Mouse (Mus musculus) frontal cortex, postnatal 25 days (tissue): ENCODE measurements at regions not wholly inside any gene's neighbourhood (a gene's known extent, or its start where the extent isn't known, plus 50 kb on each side); places are given as distances from the start of the nearest gene placed in this dataset.

Source experiments
- DNase-seq, 2 experiments: peaks; one replicate each; pipeline ENCODE4 v3.0.0; 2022; ENCODE audit warnings: low spot score in 2 of 2

DNA sequence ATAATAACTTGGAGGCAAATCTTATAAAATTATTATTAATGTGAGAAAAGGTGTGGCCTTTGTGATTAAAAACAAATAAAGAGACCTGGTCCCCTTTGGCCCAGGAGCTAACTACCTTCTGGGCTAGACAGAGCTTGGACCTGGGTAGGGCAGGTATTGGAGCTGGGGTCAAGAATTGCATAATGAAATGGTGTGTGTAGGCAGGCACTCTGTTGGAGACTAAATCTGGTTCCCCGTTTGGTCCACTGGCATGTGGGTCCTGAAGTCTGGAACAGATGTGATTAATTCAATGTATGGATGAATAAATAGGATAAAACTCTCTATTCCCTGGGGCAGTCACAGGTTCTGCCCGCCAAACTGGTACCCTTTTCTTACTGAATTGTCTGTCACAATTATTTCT is 301.3 kb upstream of the Clnk start:
- DNase-seq = no peak

DNA sequence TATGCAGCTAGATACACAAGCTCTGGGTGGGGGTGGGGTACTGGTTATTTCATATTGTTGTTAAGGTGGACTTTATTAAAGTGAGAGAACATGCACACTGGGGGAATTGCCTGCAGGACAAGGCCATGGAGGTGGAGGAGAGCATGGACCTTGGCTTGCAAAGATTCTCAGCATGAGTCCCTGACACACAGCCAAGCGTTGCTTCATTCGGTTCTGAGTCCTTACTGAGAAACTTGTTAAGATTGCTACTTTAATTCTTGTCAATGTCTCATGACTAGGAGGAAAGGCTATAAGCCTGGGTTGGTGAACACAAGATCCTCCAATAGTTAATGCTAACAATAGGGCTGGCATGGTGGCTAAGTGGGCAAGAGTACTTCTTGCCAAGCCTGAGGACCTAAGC is 300.3 kb upstream of the Clnk start:
- no peak for DNase-seq

DNA sequence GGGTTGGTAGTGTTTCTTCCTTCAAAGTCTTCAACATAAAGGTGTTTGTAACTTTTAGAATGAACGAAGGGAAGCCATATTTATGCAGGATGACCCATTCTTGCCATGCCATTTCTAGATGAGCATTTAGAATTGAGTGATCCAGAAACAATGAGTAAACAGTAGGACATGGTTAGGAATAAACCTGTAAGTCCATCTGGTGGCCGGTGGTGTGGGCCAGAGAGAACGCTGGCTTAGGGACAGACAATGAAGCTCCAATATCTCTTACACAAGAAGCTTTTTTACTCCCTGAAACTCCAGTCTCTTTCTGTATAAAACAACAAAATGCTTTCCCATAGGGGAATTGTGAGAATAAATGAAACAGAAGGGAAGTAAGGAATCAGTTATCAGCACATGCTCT is 296.9 kb upstream of the Clnk start:
- no peak for DNase-seq

DNA sequence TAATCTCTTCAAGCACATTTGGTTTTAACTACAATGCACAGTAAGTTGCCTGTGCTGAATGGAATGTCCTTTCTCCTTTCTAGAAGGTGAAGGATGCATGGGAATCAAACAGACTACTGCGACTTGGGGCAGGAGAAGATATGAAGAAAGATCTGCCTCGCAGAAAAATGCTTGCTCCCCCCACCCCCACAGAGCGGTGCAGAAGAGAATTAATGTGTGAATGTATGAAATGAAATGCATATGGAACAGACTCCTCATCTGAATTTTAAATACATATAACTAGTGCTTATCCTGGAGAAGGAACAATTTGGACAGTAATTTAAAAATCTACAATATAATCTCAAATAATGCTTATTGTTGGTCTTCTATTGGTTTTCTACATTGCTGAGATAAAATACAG is 283.0 kb upstream of the Clnk start:
- DNase-seq = no peak

DNA sequence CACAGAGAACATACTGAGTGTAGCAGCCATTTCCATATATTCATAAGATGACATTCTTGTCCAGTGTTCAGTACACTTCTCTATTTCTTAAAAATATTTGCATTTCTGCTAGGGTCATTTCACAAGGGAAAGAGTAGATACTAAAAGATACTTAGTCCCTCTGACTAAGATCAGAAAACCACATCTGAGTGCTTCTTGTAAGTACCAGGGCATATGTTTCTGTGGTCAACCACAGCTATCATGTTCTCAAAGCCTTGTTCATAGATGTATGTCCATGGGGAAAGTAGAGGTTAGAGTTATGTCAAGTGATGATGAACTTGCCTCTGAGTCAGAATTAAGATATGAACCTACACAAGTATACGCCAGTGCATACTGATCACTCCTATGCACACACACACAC is 279.2 kb upstream of the Clnk start:
- no peak for DNase-seq

DNA sequence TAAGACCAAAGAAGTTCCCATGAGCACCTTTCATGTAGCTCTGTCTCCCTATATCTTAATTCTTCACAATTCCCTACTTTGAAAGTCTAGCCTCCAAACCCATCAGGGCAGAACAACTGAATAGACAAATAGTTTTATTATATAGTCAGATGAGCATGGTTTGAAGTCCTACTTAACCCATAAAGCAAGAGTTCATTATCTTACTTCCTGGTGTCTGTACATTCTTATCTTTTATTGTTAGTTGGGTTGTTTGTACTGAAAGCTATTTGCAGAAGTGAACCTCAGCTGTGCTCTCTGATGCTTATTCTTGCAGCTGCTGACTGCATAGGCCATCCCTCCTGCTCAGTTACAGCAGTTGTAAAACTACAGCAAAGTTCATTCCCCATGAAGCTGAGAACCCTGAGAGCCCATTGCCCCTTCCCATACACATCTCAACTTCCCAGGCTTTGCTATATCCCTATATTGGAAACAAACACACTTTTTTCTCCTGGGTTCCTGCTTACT is 276.7 kb upstream of the Clnk start:
- no peak for DNase-seq

DNA sequence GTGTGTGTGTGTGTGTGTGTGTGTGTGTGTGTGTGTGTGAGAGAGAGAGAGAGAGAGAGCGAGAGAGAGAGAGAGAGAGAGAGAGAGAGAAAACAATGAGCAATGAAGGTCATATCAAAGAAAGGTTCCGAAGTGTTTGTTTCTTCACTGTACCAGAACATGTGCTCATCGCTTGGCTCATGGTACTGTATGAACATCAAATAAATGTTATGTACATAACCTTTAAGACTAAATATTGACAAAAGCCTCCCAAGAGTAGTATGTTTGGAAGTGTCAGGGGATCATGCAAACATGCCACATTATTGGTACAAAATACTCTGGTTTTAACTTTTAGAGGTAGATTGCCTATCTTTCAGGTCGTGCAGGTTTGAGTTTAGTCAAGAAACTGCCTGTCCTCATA is 275.3 kb upstream of the Clnk start:
- DNase-seq = no peak

DNA sequence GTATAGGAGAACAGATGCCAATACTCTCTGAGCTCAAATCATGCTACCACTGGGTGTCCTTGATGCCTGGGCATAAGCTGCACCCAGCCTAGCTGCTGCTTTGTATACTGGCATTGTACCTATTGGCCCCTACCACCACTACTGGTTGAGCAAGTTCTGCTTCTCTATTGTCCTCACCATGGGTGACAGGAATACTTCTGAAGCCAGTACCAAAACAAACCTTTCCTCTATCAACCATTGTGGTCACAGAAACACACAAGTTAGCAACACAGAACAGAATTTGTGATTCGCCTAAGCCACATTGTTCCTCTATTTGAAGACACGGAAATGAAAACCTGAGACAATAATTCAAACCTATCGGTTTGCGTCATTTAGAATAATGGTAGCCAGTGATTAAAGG is 274.3 kb upstream of the Clnk start:
- no peak for DNase-seq

DNA sequence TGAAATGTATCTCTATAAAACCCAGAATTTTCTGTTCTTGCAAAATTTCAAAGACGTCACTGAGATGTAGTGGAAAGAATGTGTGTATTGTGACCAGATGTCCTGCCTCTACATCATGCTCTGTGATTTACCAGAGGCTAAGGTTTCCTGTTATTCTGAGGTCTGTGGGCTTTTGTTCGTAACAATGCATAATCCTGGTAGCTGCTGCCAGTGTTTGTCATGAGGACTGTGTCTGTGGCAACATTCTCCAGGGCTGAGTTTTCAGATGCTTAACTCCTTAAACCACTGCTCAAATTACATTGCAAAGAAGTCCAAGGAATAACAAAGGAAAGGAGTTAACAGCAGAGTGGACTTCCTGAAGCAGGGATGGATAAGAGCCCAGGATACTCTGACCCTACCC is 269.0 kb upstream of the Clnk start:
- no peak for DNase-seq

DNA sequence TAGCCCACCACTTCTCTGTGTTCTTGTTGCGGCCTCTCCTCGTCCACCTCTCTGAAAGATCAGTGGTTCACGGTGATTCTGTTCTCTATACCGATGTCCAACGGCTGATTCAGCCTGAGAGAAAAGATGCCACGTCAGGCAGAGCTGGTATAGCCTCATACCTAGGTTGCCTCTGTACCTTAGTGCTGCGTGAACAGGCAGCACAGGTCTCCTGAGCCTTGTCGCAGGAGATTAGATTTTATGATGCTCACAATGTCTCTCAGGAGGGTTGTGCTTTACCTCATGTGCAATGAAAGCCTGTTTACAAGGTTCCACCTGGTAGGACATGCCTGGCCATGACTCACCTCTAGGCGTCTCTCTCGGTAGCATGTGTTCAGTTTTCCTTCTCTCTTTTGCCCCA is 267.6 kb upstream of the Clnk start:
- DNase-seq = no peak

DNA sequence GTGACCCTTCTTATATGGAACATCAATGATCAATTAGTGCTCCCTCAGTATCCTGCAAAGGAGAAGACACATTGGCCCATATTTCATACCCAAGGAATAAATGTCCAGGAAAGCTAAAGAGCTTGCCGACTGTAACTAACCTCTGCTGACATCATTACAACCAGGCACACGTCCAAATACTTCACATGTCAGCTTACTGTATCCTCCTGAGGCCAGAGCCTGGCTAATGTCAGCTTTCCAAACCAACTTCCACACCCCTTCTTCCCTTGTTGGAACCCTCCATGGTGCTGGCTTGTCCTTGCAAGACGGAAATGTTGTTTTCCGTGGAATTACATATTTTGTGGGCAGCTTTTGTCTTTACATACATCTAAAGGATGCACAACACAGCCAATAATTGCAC is 267.0 kb upstream of the Clnk start:
- DNase-seq = no peak

DNA sequence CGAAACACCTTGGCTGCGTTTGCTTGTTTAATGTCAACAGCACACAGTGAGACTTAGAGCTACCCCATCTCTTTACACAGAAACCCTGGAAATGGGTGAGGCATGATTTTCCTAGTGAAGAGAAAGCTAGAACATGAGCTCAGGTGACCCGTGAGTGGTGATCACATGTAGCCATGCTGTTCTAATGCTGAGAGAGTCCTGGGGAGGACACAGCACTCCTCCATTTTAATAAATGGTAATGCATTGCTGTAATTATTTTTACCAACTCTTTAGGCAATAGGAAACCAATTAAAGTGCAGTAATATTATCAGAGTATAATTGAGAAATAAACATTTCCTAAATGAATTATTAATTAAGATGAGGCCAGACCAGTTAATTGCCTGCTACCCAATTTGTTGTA is 261.8 kb upstream of the Clnk start:
- no peak for DNase-seq

DNA sequence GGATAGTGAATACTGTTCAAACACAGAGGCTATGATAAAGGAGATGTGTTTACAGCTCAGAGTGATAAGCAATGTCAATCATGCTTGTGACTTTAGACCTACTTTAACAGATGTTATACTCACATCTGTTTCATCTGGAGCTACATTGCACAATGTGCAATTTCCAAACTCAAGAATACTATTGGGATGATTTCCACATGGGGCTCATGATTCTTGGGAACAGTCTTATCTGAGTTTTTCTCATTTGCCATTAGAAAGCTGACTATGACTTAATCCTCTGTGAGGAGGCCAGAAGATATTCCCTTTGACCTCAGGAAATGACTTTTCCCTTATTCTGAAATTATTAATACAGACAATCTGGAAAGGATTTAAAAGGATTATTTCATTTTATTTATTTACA is 252.3 kb upstream of the Clnk start:
- no peak for DNase-seq

DNA sequence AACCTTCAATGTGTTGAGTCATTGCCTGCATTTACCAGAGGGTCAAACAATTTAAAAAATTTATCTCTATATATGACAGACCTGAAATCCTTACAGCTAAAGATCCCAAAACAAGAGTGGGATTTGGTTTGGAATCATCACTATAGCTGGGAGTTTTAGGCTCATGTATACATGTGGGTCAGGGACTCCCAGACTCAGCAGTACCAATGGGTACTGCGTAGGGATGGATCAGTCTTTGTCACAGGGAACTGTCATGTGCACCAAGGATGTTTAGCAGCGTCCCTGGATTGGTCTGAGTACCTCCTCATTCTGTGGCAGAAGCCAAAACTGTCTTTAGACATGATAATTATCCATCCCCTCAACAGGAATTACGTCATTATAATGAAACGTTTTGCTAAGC is 250.2 kb upstream of the Clnk start:
- DNase-seq = no peak

DNA sequence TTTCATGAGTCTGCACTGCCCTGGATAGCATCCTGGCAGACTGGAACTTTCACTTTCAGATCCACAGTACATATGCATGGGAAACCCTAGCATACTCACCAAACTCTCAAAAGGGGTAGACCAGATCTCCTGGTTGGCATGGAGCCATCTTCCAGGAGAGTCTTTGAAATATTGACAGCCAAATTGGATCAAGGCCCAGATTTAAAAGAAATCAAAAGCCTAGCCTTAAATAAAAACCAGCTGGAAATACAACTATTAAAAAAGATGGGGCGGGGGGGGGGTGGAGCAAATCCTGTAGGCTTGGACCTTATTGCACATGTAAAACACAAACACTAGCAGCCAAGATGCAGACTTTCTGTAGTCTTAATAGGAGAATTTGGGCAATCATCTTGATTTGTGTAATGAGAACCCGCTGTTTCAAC is 249.7 kb upstream of the Clnk start:
- DNase-seq = no peak

DNA sequence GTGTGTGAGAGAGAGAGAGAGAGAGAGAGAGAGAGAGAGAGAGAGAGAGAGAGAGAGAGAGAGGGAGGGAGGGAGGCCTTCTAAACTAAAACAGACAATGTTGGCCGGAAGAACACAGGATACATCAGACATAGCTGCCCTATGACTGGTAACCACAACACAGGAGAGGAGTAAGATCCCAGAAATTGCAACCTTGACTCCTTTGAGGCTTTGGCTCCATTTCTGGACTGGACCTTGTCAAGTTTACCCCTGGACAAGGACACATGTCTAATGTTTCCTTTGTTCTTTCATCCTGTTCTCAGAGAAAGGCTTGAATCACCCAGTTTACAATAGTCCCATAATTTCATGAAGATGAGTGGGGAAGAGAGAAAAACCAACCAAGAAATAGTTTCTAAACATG is 233.7 kb upstream of the Clnk start:
- DNase-seq = no peak

DNA sequence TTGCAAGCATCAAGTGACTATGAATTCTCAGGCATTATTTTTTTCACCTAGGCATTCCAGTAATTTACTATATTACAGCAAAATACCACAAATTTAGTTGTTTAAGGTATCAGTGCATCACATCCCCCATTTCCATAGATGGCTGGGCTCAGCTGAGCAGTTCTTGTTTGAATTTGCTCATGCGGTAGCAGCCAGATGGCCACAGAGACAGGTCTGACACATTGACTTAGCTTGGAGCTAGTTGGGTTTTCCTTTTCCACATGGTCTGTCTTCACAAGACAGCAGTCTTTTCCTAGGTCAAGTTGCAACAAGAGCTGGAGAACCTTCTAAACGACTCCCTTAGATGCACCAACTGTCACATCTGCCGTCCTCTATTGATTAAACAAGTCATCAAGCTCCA is 232.9 kb upstream of the Clnk start:
- no peak for DNase-seq

DNA sequence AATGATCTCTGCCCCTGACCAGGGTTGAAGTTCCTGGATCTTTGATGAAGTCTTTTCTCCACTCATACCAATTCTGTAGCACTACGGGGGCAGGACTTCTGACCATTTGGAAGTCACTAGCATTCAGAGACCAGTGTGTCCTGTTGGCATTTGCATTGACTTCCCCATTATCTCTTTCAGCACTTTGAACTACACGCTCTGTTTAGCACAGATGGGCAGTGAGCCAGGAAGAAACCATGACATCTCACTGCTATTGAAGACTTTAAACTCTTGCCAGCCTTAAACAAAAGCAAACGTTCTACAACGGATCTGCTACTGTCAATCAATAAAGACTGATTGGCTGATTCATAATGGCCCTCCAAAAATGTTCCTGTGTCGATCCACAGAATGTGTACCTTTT is 222.5 kb upstream of the Clnk start:
- no peak for DNase-seq

DNA sequence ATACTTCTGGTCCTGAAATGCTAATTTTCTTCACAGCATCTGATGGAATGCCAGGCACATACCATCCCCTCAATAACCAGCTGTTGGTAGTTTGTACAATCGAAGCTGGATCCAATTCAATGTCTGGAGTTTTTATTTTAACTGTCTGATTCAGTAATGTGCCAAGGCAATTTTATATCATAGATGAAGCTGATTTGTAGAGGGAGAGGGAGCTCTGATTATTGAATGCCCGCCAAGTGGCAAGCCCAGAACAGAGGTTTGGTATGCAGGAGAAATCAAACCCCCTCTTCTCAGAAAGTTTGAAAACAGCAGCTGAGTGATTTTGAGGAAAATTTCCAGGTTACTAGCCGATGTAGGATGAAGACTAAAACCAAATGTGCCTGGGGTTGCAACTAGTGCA is 218.3 kb upstream of the Clnk start:
- no peak for DNase-seq

DNA sequence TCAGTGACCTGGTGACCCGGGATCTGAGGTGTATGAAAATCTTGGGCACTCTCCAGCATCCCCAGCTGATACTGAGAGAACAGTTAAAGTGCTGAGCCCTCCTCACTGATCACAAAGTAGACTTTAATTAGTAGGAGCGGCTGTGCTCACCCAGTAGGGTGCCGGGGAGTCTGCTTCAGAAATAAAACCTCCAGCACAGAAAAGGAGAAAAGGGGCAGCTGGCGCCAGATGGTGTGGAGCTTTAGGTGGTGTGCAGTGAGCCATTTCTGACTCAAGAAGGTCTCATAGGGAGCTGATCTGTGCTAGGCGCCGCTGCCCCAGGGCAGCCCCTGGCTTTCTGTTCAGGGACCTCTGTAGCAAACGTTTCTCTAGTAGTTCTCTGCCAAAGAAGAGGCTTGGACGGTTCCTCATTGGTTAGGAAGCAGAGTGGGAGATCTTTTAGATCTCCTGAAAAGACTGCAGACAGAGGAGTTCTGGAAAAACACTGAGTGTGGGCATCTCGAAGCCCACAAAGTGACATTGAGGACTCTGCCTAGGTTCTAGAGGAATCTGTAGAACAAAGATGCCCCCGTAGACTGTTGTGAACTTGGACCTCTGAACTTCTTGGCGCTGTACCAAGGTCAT is 200.1 kb upstream of the Clnk start:
- no peak for DNase-seq

DNA sequence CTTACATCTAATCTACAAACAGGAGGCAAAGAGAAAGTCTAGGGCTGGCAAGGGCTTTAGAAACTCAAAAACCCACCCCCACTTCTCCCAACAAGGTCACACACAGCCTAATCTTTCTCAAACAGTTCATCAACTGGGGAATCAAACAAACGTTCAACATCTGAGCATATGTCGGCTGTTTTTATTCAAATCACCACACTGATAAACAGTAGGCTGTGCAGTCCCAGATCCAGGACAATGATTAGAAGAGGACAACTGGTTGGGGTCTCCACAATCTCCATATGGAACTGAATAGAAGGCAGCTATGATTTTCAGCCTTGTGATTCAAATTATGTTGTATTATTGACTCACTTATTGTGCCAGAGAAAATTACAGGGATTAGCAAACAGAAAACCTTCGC is 193.1 kb upstream of the Clnk start:
- no peak for DNase-seq

DNA sequence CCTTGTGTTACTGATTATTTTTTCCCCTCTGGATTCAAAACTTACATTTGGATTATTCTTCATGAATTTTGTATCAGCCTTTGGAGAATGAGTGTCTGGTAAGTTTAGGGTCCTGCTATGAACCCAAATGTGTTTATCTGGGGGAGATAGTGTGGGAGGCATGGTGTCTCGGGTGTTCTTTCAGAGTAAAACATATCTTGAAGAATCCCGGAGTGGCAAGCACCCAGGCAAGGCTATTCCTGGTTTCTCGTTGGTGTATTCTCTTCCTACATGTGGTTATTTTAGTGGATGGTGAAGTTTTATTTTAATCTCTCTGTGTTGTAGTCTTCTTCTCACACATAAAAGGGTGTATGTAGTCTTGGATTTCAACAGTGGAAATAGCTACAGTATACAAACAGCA is 186.4 kb upstream of the Clnk start:
- no peak for DNase-seq

DNA sequence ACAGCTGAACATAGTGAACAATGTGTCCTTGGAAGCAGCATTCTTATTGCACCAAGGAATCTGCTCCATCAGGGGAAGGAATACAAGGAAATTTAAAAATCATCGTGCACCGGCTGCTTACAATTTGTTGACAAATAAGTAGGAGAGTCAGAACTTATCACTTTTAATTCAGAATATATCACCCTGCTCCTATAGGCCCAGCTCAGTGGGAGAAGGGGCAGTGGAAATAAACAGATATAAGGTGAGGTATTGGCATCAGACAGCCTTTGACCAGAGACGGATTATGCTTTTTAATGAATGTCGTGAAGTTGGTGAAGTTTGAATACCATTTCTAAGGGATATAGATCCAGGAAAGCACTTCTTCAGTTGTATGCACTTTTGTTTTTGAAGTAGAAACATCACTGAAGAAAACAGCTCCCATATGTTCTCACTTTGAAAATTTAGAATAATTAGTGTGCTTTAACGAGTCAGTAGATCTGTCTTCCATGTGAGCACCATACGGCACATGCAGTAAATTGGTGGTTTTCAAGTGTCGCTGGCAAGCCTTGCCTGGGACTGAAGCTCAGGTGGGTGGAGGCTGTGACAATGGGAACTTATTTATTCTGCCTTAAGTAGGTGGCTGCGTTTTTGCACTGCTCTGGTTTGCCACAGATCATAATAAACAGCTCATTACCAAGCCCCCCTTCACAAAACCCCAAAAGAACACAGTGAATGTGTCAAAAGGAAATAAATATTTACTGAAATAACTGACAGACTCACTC is 176.1 kb upstream of the Clnk start:
- peak in 1 of 2 experiments; percentile 19 for DNase-seq

DNA sequence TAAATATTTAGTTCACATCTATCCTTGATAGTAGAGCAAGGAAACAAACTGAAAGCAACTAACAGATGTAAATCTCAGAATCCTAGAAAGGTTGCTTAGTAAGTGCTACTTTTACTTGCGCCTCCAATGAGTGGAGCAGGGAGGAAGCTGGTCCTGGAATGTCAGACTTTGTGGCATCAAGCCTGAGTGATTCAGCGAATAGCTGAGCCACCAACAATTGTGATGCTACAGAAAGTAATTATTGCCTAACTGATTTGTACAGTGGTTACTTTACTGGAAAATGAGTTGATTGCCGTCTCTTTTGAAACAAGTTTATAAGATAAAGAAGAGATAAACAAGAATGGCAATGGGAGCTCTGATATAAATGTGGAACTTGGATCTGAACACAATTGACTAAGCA is 173.9 kb upstream of the Clnk start:
- no peak for DNase-seq
